Mouse (Mus musculus) E14TG2a.4 (cell line): ENCODE measurements around the gene Coro1c.

ENCODE experiments used
- H3K27me3 ChIP-seq: 2 replicates; pipeline ENCODE4 v1.6.1; 2014; ENCODE audit warnings: low read length, control low read depth; ENCODE audit not compliant: insufficient read depth
- H3K36me3 ChIP-seq: 2 replicates; pipeline ENCODE4 v1.6.1; 2014; ENCODE audit warnings: low read length, control low read depth; ENCODE audit not compliant: insufficient read depth
- H3K4me1 ChIP-seq: replicated peaks from 2 replicates; pipeline ENCODE4 v1.6.1; 2014; ENCODE audit warnings: low read depth, low read length, control low read depth
- H3K4me3 ChIP-seq: replicated peaks from 2 replicates; pipeline ENCODE4 v1.5.1; 2014; ENCODE audit warnings: mild to moderate bottlenecking, low read length
- H3K9me3 ChIP-seq: 2 replicates; pipeline ENCODE4 v1.6.1; 2014; ENCODE audit warnings: low read length, control low read depth
- CTCF ChIP-seq: conservative IDR thresholded peaks from 2 replicates; pipeline ENCODE4 v1.5.1; 2014; ENCODE audit warnings: low read length
- NANOG ChIP-seq: IDR thresholded peaks from 2 replicates; pipeline ENCODE4 v1.6.1; 2014; ENCODE audit warnings: borderline replicate concordance, low read length, mixed read lengths
- POU5F1 ChIP-seq: IDR thresholded peaks from 2 replicates; pipeline ENCODE4 v1.6.1; 2014; ENCODE audit warnings: low read length, borderline replicate concordance

Gene Coro1c

GRCm38 (mm10) chr5:113901074-113901571, 7.4 kb downstream of the Coro1c start:
- Histone ChIP-seq H3K36me3 (peaks cover 17% of the 10 kb centered on the region), H3K4me3 (no peak overlapping the region), H3K27me3 (no peaks in the 10 kb centered on the region), H3K9me3 (no peaks in the 10 kb centered on the region), H3K4me1 (peaks cover 92% of the 10 kb centered on the region)
- TF ChIP-seq NANOG, result no peak

GRCm38 (mm10) chr5:113899543-113899942, 9.0 kb downstream of the Coro1c start:
- no peak for TF ChIP-seq CTCF
- no peak for TF ChIP-seq NANOG
- TF ChIP-seq POU5F1, result no peak
- Histone ChIP-seq H3K4me1 (peaks cover 86% of the 10 kb centered on the region), H3K27me3 (no peaks in the 10 kb centered on the region), H3K9me3 (no peaks in the 10 kb centered on the region), H3K4me3 (no peak overlapping the region), H3K36me3 (peaks cover 25% of the 10 kb centered on the region)

- no peaks in the 10 kb centered on the region for H3K27me3 ChIP-seq
- H3K36me3 ChIP-seq, result peaks cover 26% of the 10 kb centered on the region; the same call in 1 of the 2 replicates
- peaks cover 71% of the 10 kb centered on the region for H3K4me1 ChIP-seq
- H3K4me3 ChIP-seq, result no peak overlapping the region
- TF ChIP-seq POU5F1 (no peak), CTCF (no peak), NANOG (no peak)
- no peaks in the 10 kb centered on the region for H3K9me3 ChIP-seq
Observed at GRCm38 (mm10) chr5:113892005-113892404, 16.6 kb downstream of the Coro1c start.

GRCm38 (mm10) chr5:113890874-113891273, 17.7 kb downstream of the Coro1c start:
- Histone ChIP-seq H3K4me3 (no peak overlapping the region), H3K4me1 (peaks cover 68% of the 10 kb centered on the region), H3K36me3 (peaks cover 25% of the 10 kb centered on the region; the same call in 1 of the 2 replicates), H3K9me3 (no peaks in the 10 kb centered on the region), H3K27me3 (no peaks in the 10 kb centered on the region)
- TF ChIP-seq POU5F1, result no peak

- H3K36me3 ChIP-seq, result peaks cover 21% of the 10 kb centered on the region; the same call in 1 of the 2 replicates
- no peak overlapping the region for H3K4me3 ChIP-seq
- no peak for TF ChIP-seq NANOG
- no peak for TF ChIP-seq CTCF
- no peak for TF ChIP-seq POU5F1
- peaks cover 73% of the 10 kb centered on the region for H3K4me1 ChIP-seq
- H3K27me3 ChIP-seq, result no peaks in the 10 kb centered on the region
- no peaks in the 10 kb centered on the region for H3K9me3 ChIP-seq
Observed at GRCm38 (mm10) chr5:113889912-113890311, 18.6 kb downstream of the Coro1c start.

GRCm38 (mm10) chr5:113889181-113889906, 19.2 kb downstream of the Coro1c start:
- Histone ChIP-seq H3K27me3 (no peaks in the 10 kb centered on the region), H3K9me3 (no peaks in the 10 kb centered on the region), H3K4me3 (peak overlapping the region; percentile 26), H3K4me1 (peaks cover 73% of the 10 kb centered on the region), H3K36me3 (peaks cover 17% of the 10 kb centered on the region; the same call in 1 of the 2 replicates)
- no peak for TF ChIP-seq POU5F1
- no peak for TF ChIP-seq CTCF
- no peak for TF ChIP-seq NANOG

- Histone ChIP-seq H3K4me3 (peak overlapping the region; percentile 26), H3K4me1 (peaks cover 82% of the 10 kb centered on the region), H3K27me3 (no peaks in the 10 kb centered on the region), H3K36me3 (peaks cover 15% of the 10 kb centered on the region), H3K9me3 (no peaks in the 10 kb centered on the region)
- TF ChIP-seq CTCF, result no peak
Observed at GRCm38 (mm10) chr5:113888186-113888795, 20.3 kb downstream of the Coro1c start.

- no peaks in the 10 kb centered on the region for H3K27me3 ChIP-seq
- H3K4me1 ChIP-seq, result peaks cover 94% of the 10 kb centered on the region
- no peak for TF ChIP-seq POU5F1
- no peak for TF ChIP-seq CTCF
- no peak for TF ChIP-seq NANOG
- peaks cover 20% of the 10 kb centered on the region for H3K36me3 ChIP-seq
- H3K4me3 ChIP-seq, result no peak overlapping the region
- H3K9me3 ChIP-seq, result no peaks in the 10 kb centered on the region
Observed at GRCm38 (mm10) chr5:113887132-113887531, 21.4 kb downstream of the Coro1c start.

GRCm38 (mm10) chr5:113885623-113886022, 22.9 kb downstream of the Coro1c start:
- TF ChIP-seq CTCF (no peak), NANOG (no peak)
- Histone ChIP-seq H3K9me3 (no peaks in the 10 kb centered on the region), H3K4me1 (peaks cover 94% of the 10 kb centered on the region), H3K36me3 (peaks cover 35% of the 10 kb centered on the region), H3K4me3 (no peak overlapping the region), H3K27me3 (no peaks in the 10 kb centered on the region)
